Mouse (Mus musculus) heart, postnatal 0 days (tissue): ENCODE measurements at regions not wholly inside any gene's neighbourhood (a gene's known extent, or its start where the extent isn't known, plus 50 kb on each side); places are given as distances from the start of the nearest gene placed in this dataset.

Experiments used
- CTCF ChIP-seq: IDR thresholded peaks from 2 replicates; pipeline ENCODE4 v1.5.1; 2016; ENCODE audit warnings: antibody characterized with exemption, control low read depth, low read depth
- EP300 ChIP-seq: IDR thresholded peaks from 2 replicates; pipeline ENCODE4 v1.6.1; 2016; ENCODE audit warnings: antibody characterized with exemption, low read depth

DNA sequence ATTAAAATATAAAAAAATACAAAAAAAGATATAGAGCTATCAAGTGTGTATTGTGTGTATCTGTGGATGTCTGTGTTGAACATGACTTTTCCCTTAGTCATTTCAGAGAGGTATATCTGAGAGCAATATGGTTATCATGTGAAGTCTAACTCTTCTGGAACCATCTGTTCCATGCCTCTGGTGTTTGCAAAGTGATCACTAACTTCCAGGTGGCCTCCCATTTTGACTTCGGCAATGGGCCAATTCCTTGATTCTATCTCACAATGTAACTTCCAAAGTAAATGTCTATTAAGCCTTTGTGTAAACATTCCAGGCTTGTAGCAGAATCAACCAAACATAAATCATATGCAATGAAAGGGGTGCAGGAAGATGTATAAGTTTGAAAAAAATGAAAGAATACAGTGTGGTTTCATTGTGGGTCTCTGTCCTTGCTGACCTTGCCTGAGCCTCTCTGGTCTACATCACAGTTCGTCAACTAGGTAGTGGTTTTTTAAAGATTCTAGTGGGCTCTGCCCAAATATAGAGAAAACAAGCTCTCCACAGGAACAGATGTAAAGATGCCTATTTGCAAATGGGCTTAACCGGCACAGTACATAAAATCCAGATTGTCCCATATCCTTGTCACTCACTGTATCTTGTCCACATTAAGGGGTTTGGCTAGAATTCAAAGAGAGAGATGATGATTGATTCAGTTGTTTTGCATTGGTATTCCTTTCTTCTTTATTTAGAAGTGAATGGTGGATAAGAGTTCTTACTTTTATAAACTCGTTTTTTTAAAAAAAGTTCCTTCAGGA lies 185.2 kb upstream of the Jag1 start:
- no peak for TF ChIP-seq CTCF
- no peak for TF ChIP-seq EP300
